Mouse (Mus musculus): ENCODE results near the gene Plxna2. TPM values are rescaled to one million over a fixed set of nuclear protein-coding genes. Genes with fewer than 3 reads are reported as not detected.
A peak's percentile ranks its signal among the peaks of the same experiment; 100 is the strongest.

The Plxna2 gene
- polyA plus RNA-seq, 2 experiments: 1.1 to 1.2 TPM

DNA sequence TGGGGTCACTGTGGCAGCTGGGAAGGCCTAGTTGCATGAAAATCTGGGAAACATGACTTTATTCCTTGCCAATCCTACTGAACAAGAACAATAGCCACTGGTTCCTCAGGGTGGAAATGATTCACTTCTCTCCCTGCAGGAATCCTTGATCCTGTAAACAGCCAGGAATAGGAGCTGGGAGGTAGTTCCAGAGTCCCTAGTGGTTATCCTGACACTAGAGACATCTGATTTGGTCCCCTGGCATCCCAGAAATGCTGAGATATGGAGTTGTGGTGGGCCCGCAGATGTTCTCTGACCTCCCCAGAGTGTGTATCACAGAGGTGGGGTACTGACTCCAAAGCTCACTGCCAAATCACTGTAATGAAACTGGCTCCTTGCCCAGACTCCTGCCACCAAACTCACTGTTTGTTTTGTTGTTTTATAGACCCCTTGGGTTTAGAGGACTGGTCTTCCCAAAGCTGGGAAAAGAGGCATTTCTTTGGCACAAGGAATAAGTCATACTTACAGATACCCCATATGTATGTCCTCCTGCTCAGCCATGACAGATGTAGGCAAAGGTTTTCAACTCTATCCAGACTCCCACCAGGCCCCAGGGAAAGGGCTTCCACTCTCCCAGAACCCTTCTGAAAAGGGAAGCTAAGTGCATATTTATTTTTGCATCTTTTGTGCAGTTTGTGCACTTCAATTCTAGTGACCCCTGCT is 40.6 kb downstream of the Plxna2 start:
- no peaks in the 10 kb centered on the region for H3K9me3 ChIP-seq (ENCODE audit: control insufficient read depth, low read length)
- no peak overlapping the region for H3K27ac ChIP-seq
- DNase-seq (ENCODE audit: low read depth in 3 of 3, low spot score in 3 of 3) (no peak), ATAC-seq (ENCODE audit: insufficient read depth) (no peak)
- no peak overlapping the region for H3K4me2 ChIP-seq (ENCODE audit: low read depth)
- no peaks in the 10 kb centered on the region for H3K36me3 ChIP-seq (replicated peaks; ENCODE audit: control insufficient read depth, insufficient read depth, low read depth)
- 53% methylated on average over 1 of the region's 1 CpGs for WGBS (ENCODE audit: insufficient replicate concordance)
- no peak overlapping the region for H3K4me3 ChIP-seq (ENCODE audit: insufficient read depth in 1 of 2, low read depth in 2 of 2, low read length in 2 of 2)
- TF ChIP-seq EP300 (IDR thresholded peaks at IDR 0.05; ENCODE audit: low read depth): no peak
- TF ChIP-seq CTCF (IDR thresholded peaks at IDR 0.05; ENCODE audit: low read depth): no peak
- peaks cover 0 to 6% of the 10 kb centered on the region in 2 experiments; a peak in 2 of 4 replicates for H3K4me1 ChIP-seq (replicated peaks; ENCODE audit: control insufficient read depth in 2 of 2, insufficient read depth in 2 of 2, low read length in 1 of 2)
- H3K9ac ChIP-seq (replicated peaks): no peak overlapping the region
- no peaks in the 10 kb centered on the region for H3K27me3 ChIP-seq (ENCODE audit: control insufficient read depth, insufficient read depth, low read length)

DNA sequence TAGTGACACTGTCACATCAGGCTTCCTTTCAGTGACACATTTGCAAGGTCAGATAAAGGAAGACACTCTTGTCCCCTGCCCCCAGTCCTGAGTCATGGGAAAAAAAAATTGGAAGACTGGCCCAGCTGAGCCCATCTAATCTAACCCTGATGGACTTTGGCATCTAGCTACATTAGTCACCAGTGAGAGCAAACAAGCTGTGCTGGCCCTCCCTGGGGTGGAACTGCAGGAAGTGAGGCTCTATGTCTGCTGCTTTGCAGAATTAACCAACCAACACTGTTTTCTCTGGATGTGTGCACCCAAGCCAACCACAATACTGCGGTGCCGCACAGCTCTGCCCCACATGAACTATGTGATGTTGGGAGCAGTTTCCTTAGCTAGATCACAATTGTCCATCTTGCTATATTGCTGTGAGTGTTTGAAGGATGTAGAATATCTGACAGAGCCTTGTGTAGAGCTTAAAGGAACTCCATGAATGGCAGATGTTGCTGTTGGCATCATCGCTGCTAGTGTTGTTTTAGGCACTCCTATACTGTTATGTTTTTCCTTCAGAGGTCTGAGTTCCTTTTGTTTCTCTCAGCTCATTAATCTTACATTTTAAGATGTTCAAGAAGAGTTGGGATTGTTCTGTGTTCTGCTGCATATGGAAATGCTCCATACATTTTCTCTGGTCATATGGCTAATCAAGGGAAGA is 42.6 kb downstream of the Plxna2 start:
- H3K4me3 ChIP-seq (ENCODE audit: insufficient read depth in 1 of 2, low read depth in 2 of 2, low read length in 2 of 2): no peak overlapping the region
- H3K9ac ChIP-seq (replicated peaks): no peak overlapping the region
- H3K36me3 ChIP-seq (replicated peaks; ENCODE audit: control insufficient read depth, insufficient read depth, low read depth): no peaks in the 10 kb centered on the region
- peak; percentile 49; the same call in 1 of the 2 replicates for ATAC-seq (ENCODE audit: insufficient read depth)
- H3K27ac ChIP-seq: no peak overlapping the region
- DNase-seq (ENCODE audit: low read depth in 3 of 3, low spot score in 3 of 3): no peak
- peaks cover 0 to 6% of the 10 kb centered on the region in 2 experiments; a peak in 2 of 4 replicates for H3K4me1 ChIP-seq (replicated peaks; ENCODE audit: control insufficient read depth in 2 of 2, insufficient read depth in 2 of 2, low read length in 1 of 2)
- no peaks in the 10 kb centered on the region for H3K27me3 ChIP-seq (ENCODE audit: control insufficient read depth, insufficient read depth, low read length)
- H3K9me3 ChIP-seq (ENCODE audit: control insufficient read depth, low read length): no peaks in the 10 kb centered on the region
- no peak for TF ChIP-seq CTCF (IDR thresholded peaks at IDR 0.05; ENCODE audit: low read depth)
- TF ChIP-seq EP300 (IDR thresholded peaks at IDR 0.05; ENCODE audit: low read depth): no peak
- 68% methylated on average over 3 of the region's 3 CpGs for WGBS (ENCODE audit: insufficient replicate concordance)
- no peak overlapping the region for H3K4me2 ChIP-seq (ENCODE audit: low read depth)

DNA sequence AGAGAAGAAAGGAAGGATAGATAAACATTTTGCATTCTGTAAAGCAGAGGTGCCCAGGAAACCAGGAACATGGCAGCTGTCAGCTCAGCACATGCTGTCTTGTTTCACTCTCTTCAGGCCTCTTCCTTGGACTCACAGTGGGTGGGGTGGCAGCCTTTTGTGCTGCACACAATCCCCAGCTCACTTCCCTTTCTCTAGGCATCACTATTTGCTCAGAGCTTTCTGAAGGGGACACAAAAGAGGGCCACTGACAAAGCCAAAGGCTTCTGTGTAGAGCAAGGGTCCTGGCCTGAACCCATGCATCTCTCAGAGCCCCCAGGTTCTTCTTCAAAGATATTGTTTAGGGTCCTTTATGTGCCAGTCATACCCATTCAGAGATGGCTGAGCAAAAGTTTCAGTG is 45.0 kb downstream of the Plxna2 start:
- Histone ChIP-seq H3K9ac (replicated peaks) (no peak overlapping the region), H3K4me1 (replicated peaks; ENCODE audit: control insufficient read depth in 2 of 2, insufficient read depth in 2 of 2, low read length in 1 of 2) (peaks cover 0 to 6% of the 10 kb centered on the region in 2 experiments; a peak in 2 of 4 replicates), H3K4me2 (ENCODE audit: low read depth) (no peak overlapping the region), H3K9me3 (ENCODE audit: control insufficient read depth, low read length) (no peaks in the 10 kb centered on the region), H3K27me3 (ENCODE audit: control insufficient read depth, insufficient read depth, low read length) (no peaks in the 10 kb centered on the region), H3K36me3 (replicated peaks; ENCODE audit: control insufficient read depth, insufficient read depth, low read depth) (no peaks in the 10 kb centered on the region), H3K27ac (no peak overlapping the region), H3K4me3 (ENCODE audit: insufficient read depth in 1 of 2, low read depth in 2 of 2, low read length in 2 of 2) (no peak overlapping the region)
- TF ChIP-seq CTCF (IDR thresholded peaks at IDR 0.05; ENCODE audit: low read depth) (no peak), EP300 (IDR thresholded peaks at IDR 0.05; ENCODE audit: low read depth) (no peak)
- DNase-seq (ENCODE audit: low read depth in 3 of 3, low spot score in 3 of 3) (no peak), ATAC-seq (ENCODE audit: insufficient read depth) (no peak)

DNA sequence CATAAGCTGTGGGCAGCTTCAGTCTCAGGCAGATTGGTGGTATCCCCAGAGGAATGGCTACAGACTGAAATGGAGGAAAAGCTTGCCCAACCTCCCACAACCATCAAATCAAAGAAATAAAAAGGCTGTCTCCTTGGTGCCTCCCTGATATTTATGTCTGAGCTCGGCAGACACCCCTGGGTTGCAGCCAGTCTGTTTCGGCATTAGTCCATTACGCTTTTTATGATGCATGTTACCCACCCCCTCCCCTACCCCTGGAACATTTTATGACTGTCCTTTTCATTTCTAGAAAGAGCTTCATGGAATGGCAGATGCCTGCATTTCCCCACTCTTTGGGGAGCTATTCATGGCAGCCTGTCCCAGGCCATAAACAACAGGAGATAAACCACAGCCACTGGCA is 47.7 kb downstream of the Plxna2 start:
- Histone ChIP-seq H3K27ac (no peak overlapping the region), H3K9me3 (ENCODE audit: control insufficient read depth, low read length) (no peaks in the 10 kb centered on the region), H3K36me3 (replicated peaks; ENCODE audit: control insufficient read depth, insufficient read depth, low read depth) (no peaks in the 10 kb centered on the region), H3K4me2 (ENCODE audit: low read depth) (no peak overlapping the region), H3K9ac (replicated peaks) (no peak overlapping the region), H3K4me3 (ENCODE audit: insufficient read depth in 1 of 2, low read depth in 2 of 2, low read length in 2 of 2) (no peak overlapping the region), H3K27me3 (ENCODE audit: control insufficient read depth, insufficient read depth, low read length) (no peaks in the 10 kb centered on the region), H3K4me1 (replicated peaks; ENCODE audit: control insufficient read depth in 2 of 2, insufficient read depth in 2 of 2, low read length in 1 of 2) (peaks cover 0 to under 1% of the 10 kb centered on the region in 2 experiments; a peak in 1 of 4 replicates)
- 73% methylated on average over 3 of the region's 3 CpGs for WGBS (ENCODE audit: insufficient replicate concordance)
- ATAC-seq (ENCODE audit: insufficient read depth) (no peak), DNase-seq (ENCODE audit: low read depth in 3 of 3, low spot score in 3 of 3) (no peak)
- TF ChIP-seq CTCF (IDR thresholded peaks at IDR 0.05; ENCODE audit: low read depth) (no peak), EP300 (IDR thresholded peaks at IDR 0.05; ENCODE audit: low read depth) (no peak)

DNA sequence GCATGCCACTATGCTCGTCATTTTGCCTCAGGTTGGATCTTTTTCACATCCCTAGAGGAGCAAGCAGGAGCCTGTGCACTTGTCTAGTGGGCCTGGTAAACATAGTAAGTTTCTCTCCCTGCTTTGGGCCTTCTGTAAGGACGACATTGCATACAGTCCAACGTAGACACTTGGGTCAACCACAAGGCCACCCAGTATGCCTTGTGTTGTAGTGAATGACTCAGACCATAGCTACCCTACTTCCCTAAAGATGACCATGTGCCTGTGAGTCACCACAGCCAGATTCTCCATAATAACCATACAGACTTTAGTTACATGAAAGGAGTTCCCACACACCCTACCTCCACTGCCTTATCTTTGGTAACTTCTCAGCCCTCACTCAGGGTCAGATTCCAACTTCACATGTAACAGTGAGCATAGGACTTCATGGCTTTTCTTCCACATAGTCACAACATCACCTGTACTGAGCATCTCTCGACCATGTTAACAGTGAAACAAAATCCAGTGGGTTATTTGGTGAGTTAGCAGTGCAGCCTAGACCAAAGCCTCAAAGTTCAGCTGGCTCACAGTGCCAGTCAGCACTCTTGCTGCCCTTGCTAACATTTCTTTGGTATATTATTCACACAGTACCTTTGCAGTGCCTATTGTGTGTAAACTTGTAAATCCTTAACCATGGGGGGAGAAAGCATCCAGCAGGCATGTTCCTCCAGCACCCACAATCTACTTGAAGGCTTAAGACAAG is 53.9 kb downstream of the Plxna2 start:
- ATAC-seq (ENCODE audit: insufficient read depth) (no peak), DNase-seq (ENCODE audit: low read depth in 3 of 3, low spot score in 3 of 3) (no peak)
- no peak for TF ChIP-seq EP300 (IDR thresholded peaks at IDR 0.05; ENCODE audit: low read depth)
- TF ChIP-seq CTCF (IDR thresholded peaks at IDR 0.05; ENCODE audit: low read depth): no peak
- no peak overlapping the region for H3K9ac ChIP-seq (replicated peaks)
- no peak overlapping the region for H3K27ac ChIP-seq
- no peaks in the 10 kb centered on the region for H3K36me3 ChIP-seq (replicated peaks; ENCODE audit: control insufficient read depth, insufficient read depth, low read depth)
- no peak overlapping the region for H3K4me2 ChIP-seq (ENCODE audit: low read depth)
- H3K9me3 ChIP-seq (ENCODE audit: control insufficient read depth, low read length): no peaks in the 10 kb centered on the region
- H3K27me3 ChIP-seq (ENCODE audit: control insufficient read depth, insufficient read depth, low read length): no peaks in the 10 kb centered on the region
- H3K4me1 ChIP-seq (replicated peaks; ENCODE audit: control insufficient read depth in 2 of 2, insufficient read depth in 2 of 2, low read length in 1 of 2): peaks cover 36 to 43% of the 10 kb centered on the region in 2 experiments
- WGBS (ENCODE audit: insufficient replicate concordance): 55% methylated on average over 4 of the region's 4 CpGs
- H3K4me3 ChIP-seq (ENCODE audit: insufficient read depth in 1 of 2, low read depth in 2 of 2, low read length in 2 of 2): no peak overlapping the region
